Mouse (Mus musculus) cerebellum, adult 9-11 months (tissue): ENCODE data around the gene Dnase2b.

Experiments
- DNase-seq: peaks from one replicate; pipeline ENCODE4 v3.0.0; 2022

The Dnase2b gene

DNA sequence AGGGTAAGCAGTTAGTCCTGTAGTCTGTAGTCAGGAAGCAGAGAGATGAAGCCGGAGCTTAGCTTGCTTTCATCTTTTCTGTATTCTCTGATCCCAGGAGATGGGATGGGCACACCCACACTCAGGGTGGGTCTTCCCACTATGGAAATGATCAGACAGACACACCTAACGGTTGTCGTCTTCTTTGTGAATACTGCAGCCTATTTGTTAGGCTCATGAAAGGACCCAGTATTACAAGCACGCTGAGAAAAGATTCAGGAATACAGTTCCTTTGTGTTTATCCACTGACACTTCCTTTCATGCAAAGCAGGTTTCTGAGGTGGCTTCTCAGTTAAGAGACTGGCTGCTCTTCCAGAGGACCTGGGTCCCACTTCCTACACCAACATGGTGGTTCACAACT is 4.1 kb downstream of the Dnase2b start:
- DNase-seq, result no peak

DNA sequence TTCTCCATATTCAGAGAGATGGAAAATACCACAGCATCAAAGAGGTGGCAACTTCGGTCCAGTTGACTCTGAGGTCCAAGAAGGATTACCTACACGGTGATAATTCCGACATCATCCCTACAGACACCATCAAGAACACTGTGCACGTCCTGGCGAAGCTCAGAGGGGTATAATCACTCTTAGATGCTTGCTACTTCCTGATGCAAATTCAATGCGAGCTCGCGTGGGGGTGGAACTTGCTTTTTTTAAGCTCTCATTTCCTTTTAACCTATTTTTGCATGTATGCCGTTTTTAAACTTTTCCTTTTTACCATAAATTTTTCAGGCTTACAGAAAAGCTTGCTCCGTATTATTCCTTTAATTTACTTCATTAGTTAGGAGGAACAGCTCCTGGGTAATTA is 5.1 kb downstream of the Dnase2b start:
- no peak for DNase-seq

DNA sequence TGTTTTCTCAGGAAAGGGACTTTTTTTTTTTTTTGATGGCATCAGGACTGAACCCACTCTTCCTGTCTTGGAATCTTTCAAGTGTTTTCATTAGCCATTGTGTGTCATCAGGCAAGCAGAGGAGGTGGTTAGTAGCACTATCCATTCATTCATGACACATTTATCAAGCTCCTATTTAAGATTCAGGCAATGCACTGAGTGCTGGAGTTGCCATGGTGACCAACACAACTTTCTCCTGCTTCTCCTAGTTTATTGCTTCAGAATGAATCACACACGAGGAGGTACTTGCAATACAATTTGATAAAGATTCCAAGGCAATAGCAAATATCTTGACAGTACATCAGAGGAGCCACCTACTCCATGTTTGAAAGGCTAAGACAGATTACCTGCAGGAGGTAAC is 8.0 kb downstream of the Dnase2b start:
- no peak for DNase-seq

DNA sequence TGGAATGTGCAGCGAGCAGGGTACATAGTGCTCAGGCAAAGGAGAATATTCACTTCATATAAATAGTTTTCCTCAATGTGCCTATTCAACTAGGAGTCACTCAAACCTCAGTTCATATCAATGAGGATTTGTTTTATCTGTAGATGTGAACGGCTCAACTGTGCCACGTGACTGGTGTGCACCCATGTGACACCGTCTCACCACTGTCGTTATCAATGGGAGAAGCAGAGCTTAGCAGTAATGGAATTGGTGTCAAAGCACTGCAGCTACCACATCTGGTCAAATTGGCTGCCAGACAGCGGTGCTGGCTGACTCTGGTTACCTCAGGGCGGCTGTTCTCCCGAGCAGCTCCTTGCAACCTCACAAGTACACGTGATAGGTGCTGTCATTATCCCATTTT is 10.7 kb downstream of the Dnase2b start:
- no peak for DNase-seq

DNA sequence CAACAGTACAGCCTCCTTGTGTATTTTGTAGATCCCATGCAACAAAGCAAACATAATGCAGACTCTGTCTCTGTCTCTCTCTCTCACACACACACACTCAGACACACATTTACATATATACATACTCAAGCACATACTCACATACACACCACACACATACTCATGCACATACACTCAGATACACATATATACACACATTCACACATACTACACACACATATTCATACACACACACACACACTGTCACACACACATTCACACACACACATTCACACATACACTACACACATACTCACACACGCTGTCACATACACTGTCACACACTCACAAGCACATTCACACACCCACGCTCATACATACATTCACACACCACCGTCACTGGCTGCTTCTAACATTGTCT is 12.9 kb downstream of the Dnase2b start:
- DNase-seq, result no peak

DNA sequence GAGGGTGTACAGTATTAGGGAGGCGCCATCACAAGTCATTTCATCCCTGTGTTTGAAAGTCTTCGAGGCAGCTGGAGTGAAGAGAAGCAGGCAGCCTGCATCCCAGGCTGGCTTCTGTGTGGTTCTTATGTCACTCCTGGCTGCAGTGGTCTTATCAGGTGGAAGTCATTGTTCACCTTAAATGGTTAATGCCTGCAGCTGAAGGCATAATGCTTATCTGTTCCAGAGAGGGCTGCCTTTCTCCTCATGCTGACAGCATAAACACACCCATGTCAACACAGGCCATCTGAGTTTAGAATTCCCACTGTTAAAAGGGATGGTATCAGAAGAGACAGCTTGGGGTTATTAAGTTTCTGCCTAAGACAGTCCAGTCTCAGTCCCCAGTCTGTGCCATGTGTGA is 14.2 kb downstream of the Dnase2b start:
- DNase-seq, result no peak

DNA sequence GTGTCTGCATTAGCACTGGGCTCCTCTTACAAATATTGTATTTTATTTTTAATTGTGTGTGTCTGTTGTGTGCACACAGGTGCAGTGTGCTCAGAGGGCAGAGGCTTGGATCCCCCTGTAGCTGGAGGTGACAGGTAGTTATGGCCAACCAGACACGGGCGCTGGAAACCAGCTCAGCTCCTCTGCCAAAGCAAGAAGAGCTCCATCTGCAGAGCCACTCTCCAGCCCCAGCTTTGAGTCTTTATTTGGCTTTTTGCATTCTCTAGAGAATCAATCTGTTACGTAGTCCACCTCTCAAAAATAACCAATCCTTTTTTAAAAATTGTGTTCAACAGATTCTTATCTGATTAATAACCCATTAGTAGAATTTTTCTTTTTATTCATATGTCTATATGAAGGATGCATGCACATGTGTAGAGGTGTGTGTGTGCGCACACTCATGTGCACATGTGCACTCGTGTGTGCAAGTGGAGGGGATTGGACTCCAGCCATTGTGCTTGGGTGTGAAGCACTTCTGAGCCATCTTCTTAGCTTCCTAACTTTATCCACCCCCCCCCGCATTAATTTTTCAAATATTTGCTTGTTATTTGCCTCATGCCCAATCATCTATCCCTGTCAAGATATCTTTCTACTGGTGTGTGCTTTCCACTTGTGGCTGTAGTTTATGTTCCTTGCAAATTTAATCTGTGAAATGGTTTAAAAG is 16.0 kb downstream of the Dnase2b start:
- no peak for DNase-seq

DNA sequence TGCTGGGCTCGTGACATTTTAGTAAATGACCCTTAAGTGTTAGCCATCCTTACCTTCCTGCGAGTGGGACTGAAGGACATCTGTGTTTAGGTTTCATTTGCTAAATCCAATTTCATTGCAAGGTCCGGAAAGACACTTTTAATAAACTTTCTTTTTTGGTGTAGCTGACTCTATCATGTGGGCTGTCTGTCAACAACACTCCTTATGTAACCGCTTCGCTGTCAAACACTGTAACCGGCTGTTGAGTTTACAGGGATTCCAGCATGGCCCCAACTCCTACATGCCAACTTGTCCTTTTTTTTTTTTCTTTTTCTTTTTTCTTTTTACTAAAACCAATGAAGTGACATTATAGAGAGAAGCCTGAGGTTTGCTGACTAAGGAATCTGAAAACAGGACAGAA is 17.0 kb downstream of the Dnase2b start:
- DNase-seq, result no peak

DNA sequence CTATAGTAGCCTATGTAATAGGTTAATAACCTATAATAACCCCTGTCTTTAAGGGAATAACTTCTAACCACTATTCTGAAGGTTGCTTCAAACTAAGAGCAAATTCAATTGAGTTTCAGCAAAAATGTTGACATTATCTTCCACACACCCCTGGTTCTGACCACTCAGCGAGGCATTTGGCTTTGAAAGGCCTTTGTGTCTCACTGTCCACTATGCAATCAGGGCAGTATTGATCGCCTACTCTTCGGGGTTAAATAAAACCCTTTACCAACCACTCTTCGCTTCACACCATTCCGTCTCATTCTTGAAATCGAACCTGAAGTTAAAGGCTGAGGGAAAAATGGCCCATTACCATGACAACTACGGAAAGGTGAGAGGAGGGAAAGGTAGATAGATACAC is 18.5 kb downstream of the Dnase2b start:
- no peak for DNase-seq

DNA sequence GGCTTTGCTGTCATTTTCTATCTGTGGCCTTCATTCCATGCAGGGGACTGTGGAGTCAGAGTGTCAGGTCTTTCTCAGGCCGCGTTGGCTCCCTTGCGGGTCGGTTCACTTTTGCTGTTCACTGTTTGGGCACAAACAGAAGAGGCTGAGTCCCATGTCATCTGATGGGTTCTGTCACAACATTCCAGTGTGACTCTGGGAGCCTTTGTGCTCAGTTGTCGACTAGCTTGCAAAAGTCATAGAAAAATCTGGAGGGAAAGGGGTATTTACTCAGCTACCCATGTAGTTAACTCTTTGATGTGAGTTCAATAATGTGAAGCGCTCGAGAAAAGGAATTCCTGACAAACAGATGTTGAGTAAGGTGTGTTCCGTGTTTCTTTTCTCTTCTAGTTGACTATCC is 19.0 kb downstream of the Dnase2b start:
- DNase-seq, result no peak

DNA sequence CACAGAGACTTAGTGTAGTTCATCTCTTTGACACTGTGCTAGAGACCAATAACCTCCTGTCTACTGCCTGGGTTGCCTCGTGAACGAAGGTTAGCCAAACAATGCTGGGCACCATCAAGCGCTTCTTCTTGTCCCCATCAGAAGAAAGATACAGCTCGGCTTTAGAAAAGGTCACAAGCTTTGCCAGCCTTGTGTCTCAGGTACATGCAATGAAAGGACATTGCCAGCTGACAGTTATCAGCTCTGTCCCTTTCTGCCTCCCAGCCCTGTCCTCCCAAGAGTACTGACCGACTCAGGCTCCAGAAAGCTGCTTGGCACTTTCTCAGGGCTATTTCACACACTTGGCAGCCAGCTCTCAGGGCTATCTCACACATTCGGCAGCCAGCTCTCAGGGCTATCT is 20.0 kb downstream of the Dnase2b start:
- DNase-seq, result no peak

DNA sequence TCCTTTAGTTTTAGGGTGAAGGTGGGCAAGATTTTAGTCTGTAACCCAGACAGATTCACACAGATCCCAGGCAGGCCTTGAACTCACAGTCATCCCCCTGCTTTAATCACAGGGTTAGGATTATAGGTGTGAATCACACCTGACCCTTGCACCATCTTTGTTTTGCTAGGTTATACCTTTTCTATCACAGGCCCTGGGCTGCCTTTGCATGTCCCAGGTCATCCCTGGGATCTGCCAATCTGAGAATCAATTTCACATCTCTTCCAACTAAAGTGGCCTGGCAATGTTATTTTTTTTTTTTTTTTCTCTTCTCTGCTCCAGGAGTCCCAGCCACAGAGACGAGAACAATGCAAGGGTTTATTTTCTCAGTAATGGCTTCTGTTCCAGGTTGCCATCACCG is 23.8 kb downstream of the Dnase2b start:
- no peak for DNase-seq

DNA sequence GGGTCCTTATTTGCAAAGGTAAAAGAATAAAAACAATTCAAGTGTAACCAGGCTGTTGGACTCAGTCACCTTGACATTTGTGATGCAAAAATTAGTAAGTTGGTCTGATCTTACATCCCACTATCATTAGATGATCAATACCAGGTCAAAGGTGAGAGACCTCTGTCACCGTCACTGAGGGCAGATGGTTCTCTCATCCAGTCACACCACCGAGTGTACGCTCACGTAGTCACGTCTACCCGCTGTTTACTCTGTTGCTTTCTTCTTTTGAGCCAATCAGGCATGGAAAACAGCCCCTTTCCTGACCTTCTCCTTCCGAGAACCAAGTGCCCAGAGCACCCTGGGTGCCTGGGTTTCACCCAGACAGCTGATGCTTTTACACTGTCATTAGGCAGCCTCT is 24.2 kb downstream of the Dnase2b start:
- DNase-seq, result no peak

DNA sequence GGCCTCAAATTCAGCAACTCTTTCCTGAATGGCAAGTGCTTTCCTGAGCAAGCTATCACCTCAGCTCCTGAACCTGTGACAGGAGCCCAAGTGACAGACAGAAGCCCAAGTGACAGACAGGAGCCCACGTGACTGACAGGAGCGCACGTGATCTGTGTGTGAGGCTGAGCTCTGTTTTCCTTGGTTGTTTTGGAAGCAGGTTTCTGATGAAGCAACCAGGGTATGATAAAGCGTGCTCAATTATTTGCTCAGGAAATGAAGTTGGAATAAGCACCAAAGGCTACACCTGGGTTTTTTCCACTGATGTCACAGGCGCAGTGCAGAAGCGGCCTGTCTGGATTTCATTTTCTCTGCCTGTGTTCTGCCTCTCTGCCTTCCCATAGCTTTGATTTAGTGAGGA is 25.9 kb downstream of the Dnase2b start:
- DNase-seq, result no peak

DNA sequence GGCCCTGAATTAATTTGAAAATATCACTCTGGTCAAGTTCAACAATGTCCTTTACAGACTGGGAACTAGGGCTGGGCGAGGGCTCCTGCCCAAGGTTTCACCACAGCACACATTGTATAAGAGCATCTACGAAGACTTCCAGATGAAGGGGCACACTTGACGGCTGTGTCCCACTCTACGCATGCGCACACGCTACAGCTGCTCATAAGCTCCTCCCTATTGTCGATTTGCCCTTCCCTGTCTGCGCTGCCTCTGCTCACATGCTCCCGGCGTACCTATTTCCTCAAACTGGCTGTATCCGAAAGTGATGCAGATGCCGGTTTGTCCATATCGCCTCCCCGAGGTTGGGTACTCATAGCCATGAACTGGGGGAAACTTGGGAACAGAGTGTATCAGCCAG is 28.8 kb downstream of the Dnase2b start:
- no peak for DNase-seq

DNA sequence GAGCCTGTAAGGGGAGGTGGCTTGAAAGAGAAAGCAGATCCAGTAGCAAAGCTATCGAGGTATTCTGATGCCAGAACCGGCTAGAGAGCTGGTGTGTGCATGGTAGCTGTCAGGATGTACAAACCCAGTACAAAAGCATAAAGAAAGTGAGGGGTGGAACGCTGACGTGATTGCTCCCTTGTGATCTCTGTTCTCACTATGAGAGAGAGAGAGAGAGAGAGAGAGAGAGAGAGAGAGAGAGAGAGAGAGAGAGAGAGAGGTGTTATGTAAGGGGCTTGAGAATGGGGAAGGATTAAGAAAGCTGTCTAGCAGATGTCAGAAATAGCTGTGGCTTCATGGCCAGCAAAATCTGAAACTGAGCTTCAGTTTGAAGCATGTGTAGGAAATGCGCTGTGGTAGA is 31.5 kb downstream of the Dnase2b start:
- DNase-seq, result no peak

DNA sequence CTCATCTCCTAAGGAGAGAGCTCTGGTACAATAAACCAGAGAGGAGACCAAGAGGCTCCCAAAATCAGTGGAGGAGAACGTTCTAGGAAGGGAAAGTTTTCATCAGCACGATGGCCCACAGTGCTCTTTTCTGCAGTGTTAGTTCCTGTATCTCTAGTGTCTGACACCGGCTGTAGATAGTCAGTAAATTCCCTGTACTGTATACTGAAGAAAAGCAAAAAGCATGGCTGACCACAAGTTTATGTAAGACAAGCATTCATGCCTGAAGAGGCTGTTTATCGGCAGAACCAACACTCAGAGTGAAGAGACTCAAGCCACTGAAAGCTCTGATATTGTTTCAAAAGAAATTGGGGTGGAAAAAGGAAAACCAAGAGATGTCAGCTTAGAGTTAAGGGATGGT is 31.9 kb downstream of the Dnase2b start:
- no peak for DNase-seq

DNA sequence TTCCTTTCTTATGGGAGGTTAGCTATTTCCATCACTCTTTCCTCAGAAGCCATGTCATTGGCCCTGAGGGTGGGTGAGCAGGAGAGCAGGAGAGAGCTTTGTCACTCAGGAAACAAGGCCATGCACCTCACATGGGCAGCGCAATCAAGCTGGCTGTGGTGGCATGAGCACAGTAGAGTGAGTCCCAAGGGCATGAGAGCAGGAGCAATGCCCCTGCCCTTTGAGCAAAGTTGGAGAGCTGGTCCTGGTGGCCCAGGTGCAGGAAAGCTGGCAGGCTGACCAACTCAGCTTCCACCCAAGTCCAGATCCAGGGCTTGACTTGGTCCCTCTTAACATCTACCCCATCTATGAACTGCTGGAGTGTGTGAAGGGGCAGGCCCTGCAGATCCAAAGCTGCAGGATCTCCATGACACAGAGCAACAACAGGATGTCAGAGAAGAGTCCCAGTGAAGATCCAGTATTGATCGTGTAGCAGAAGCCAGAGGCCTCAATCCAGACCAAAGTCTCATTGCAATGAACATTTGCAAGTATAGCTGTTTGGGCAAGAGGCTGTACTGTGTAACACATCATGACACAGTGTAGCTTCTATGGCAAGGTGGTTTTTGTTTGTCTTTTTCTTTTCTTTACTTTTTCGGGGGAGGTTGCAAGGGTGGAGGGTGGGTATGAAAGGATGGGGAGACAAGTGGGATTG is 35.2 kb downstream of the Dnase2b start:
- DNase-seq, result no peak

DNA sequence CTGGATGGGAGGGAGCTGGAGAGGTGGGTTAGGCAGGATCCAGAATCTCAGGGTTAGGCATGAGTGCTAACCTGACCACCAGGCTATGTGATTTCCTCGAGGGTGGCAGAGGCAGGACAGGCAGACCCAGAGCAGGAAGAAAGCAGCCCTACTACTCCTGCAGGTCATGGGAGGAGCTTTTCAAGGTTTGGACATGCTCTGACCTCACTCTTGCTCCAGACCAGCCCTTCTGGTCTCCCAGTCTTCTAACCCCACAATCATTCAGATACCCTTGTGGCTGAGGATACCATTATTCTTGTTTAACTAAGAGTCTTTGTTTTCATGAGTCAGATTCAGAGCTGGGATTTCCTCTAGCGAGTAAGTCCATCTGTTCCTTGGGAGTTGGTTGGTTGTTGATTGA is 37.8 kb downstream of the Dnase2b start:
- no peak for DNase-seq

DNA sequence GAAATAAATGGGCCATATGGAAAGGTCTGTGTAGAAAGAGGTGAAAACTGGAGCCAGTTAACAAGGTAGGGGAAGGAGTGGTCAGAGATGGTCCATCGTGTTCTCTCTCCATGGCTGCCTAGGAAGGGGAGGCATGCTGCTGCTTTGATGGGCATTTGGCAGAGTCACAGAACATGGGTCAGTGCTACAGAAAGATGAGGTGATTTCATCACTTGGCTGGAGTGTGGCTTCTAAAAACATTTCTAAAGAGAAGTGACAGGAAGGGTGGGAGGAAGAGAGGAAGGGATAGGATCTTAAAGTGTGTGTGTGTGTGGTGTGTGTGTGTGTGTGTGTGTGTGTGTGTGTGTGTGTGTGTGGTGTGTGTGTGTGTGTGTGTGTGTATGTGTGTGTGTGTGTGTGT is 44.1 kb downstream of the Dnase2b start:
- DNase-seq, result no peak

DNA sequence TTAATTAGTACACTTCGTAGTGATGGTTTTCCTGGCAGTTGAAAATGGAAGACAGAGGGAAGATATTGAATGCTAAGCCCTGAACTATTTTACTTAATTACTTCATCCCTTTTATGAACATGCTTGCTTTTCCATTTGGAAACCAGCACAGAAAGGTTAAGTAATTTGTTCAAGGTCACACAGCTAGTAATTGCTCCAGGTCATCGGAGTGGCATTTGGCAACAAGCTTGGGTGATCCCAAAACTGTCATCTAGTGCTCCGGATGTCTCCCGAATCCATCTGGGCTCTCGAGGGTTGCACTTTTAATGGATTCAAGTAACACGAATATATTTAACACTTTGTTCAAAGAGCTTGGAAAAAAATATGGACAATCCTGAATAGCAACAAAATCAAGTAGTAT is 44.5 kb downstream of the Dnase2b start:
- no peak for DNase-seq

DNA sequence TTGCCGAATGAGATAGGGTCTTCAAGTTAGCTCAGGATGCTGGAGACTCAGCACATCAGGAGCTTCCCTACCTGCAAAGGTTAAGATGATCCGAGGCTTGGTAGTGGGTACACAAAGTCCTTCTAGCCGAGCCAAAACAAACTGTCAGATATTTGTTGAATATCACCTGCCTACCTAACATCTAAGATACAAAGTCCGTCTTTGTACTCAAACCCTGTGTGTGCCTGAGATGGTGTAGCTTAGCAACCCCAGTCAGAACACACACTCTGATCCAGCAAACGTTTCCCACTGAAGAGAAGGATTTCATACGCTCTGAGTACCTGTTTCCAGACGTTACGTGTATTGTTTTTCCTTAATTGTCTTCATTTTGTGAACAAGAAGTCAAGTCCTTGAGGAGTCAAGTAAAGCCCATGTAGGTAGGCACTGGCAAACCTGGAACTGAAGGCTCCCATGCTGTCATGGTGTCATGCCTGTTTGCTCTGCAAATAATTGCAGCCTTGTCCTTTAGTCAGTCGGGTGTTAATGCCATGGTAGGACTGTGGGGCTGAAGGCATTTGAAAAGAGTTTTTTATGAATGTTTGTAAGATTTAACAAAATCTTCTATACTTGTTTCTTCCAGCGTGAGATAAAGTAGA is 45.1 kb downstream of the Dnase2b start, which contains the start of gene Uox:
Uox (plus strand) TSS at position 279 of the 635 bp plus-strand sequence.
- no peak for DNase-seq

DNA sequence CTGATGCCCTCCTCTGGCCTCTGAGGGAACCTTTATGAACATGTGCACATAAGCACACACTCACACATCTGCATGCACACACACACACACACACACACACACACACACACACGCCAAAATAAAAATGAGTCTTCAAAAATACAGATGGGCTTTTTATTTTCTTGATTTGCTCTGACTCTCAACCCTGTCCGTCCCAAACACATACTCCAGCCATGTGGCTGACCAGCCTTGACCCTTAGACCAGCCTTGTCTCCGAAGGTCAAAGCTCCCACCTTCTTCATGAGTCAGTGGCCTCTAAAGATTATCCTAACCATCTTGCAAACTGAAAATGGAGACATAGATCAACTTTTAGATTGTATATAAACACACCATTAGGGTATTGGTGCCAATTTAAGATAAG is 45.8 kb downstream of the Dnase2b start:
- no peak for DNase-seq

DNA sequence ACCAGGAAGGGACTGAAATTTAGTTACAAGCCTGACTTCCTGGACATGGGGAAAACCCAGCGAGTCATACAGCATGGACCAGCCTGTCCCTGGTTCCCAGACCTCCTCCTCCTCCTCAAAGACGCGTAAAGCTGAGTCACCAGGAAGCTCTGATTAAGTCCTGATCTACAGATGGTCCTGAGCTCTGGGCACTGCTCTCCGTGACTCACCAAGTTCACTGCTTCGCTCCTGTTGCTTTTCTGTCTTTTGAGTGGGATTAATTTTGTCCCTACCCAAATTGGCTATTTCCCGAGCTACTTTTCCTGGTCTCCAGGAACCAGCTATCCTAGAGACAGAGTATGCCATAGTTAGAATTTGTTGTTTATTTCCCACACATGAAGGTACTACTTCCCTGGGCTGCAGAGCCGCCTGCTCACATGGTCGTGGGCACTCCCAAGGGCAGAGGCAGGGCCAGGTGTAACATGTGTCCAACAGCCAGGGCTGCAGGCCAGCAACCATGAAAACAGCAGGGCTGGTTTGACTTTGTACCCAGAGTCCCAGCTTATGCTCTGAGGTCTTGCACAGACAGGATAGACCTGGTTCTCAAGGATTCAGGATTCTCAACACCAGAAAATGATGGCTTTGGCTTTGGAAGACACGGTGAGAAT is 47.4 kb downstream of the Dnase2b start:
- no peak for DNase-seq
